Mouse (Mus musculus): ENCODE results near the gene Defb30. TPM values are rescaled to one million over a fixed set of nuclear protein-coding genes. Genes with fewer than 3 reads are reported as not detected.

Gene Defb30
- polyA plus RNA-seq (2015; fragmentation: Nextera tagmentation; extraction: Ambion mirVana), result not detected in 2 replicates

- H3K4me2 ChIP-seq (replicated peaks; ENCODE audit: low read depth), result no peak within 1 kb of the TSS
- H3K4me3 ChIP-seq (ENCODE audit: low read depth, low read length), result no peak within 1 kb of the TSS
- no peaks in the 10 kb centered on the region for H3K27me3 ChIP-seq (ENCODE audit: control insufficient read depth, insufficient read depth, low read length)
- H3K9me3 ChIP-seq (ENCODE audit: control insufficient read depth, low read length), result no peaks in the 10 kb centered on the region
- no peaks in the 10 kb centered on the region for H3K4me1 ChIP-seq (replicated peaks; ENCODE audit: control insufficient read depth, insufficient read depth)
- no peak within 1 kb of the TSS for H3K27ac ChIP-seq (replicated peaks)
- WGBS, result 76% methylated on average over 10 of the region's 14 CpGs
- no peak for DNase-seq (ENCODE audit: low spot score)
- TF ChIP-seq CTCF (IDR thresholded peaks at IDR 0.05; ENCODE audit: low read depth) (no peak), EP300 (optimal IDR thresholded peaks at IDR 0.05) (no peak)
- H3K9ac ChIP-seq (ENCODE audit: low read length), result no peak within 1 kb of the TSS
- H3K36me3 ChIP-seq (ENCODE audit: control insufficient read depth, insufficient read depth, low read length), result no peaks in the 10 kb centered on the region
- no peak for ATAC-seq (ENCODE audit: low FRiP score, low TSS enrichment)
These were observed at the start of gene Defb30 for GRCm38 (mm10) chr14:63049910-63050370. TSS of gene Defb30 (minus strand) at chr14:63049960.

- WGBS, result 32% methylated on average over 15 of the region's 15 CpGs
- no peak overlapping the region for H3K4me3 ChIP-seq (ENCODE audit: low read depth, low read length)
- no peaks in the 10 kb centered on the region for H3K4me1 ChIP-seq (replicated peaks; ENCODE audit: control insufficient read depth, insufficient read depth)
- H3K4me2 ChIP-seq (replicated peaks; ENCODE audit: low read depth), result no peak overlapping the region
- DNase-seq (ENCODE audit: low spot score) (peak; percentile 29), ATAC-seq (ENCODE audit: low FRiP score, low TSS enrichment) (peak; percentile 33; the same call in 1 of the 2 replicates)
- no peak overlapping the region for H3K9ac ChIP-seq (ENCODE audit: low read length)
- no peaks in the 10 kb centered on the region for H3K9me3 ChIP-seq (ENCODE audit: control insufficient read depth, low read length)
- no peak overlapping the region for H3K27ac ChIP-seq (replicated peaks)
- H3K36me3 ChIP-seq (ENCODE audit: control insufficient read depth, insufficient read depth, low read length), result no peaks in the 10 kb centered on the region
- H3K27me3 ChIP-seq (ENCODE audit: control insufficient read depth, insufficient read depth, low read length), result no peaks in the 10 kb centered on the region
- TF ChIP-seq EP300 (optimal IDR thresholded peaks at IDR 0.05) (no peak), CTCF (IDR thresholded peaks at IDR 0.05; ENCODE audit: low read depth) (no peak)
These were observed 17.9 kb upstream of the Defb30 start for GRCm38 (mm10) chr14:63067708-63068107.

- H3K4me1 ChIP-seq (replicated peaks; ENCODE audit: control insufficient read depth, insufficient read depth), result no peaks in the 10 kb centered on the region
- WGBS, result 29% methylated on average over 16 of the region's 16 CpGs
- no peaks in the 10 kb centered on the region for H3K36me3 ChIP-seq (ENCODE audit: control insufficient read depth, insufficient read depth, low read length)
- H3K9ac ChIP-seq (ENCODE audit: low read length), result no peak overlapping the region
- TF ChIP-seq EP300 (optimal IDR thresholded peaks at IDR 0.05) (no peak), CTCF (IDR thresholded peaks at IDR 0.05; ENCODE audit: low read depth) (peak; percentile 95)
- H3K27ac ChIP-seq (replicated peaks), result no peak overlapping the region
- ATAC-seq (ENCODE audit: low FRiP score, low TSS enrichment) (no peak), DNase-seq (ENCODE audit: low spot score) (peak; percentile 83)
- no peak overlapping the region for H3K4me3 ChIP-seq (ENCODE audit: low read depth, low read length)
- H3K4me2 ChIP-seq (replicated peaks; ENCODE audit: low read depth), result no peak overlapping the region
- H3K27me3 ChIP-seq (ENCODE audit: control insufficient read depth, insufficient read depth, low read length), result no peaks in the 10 kb centered on the region
- H3K9me3 ChIP-seq (ENCODE audit: control insufficient read depth, low read length), result no peaks in the 10 kb centered on the region
These were observed 17.0 kb upstream of the Defb30 start for GRCm38 (mm10) chr14:63066630-63067310.

DNA sequence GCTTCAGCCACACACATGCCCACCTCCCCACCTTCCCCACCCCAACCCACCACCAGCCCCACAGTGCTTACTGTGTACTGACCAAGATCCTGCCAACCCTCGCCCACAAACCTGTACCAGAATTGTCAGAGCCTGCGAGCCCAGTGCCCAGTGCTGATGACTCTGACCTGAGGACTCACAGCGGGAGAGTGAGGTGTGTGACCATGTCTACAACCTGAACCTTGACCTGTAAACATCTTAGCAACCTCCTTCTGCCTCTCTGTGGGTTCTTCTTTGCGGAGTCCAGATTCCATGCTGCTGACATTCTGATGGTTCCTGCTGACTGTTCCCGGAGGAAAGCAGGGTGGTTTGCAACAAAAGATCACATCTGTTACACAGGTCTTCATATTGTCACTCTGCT, 15.6 kb upstream of the Defb30 start:
- Histone ChIP-seq H3K4me1 (replicated peaks; ENCODE audit: control insufficient read depth, insufficient read depth) (no peaks in the 10 kb centered on the region), H3K9ac (ENCODE audit: low read length) (no peak overlapping the region), H3K4me2 (replicated peaks; ENCODE audit: low read depth) (no peak overlapping the region), H3K27ac (replicated peaks) (no peak overlapping the region), H3K27me3 (ENCODE audit: control insufficient read depth, insufficient read depth, low read length) (no peaks in the 10 kb centered on the region), H3K36me3 (ENCODE audit: control insufficient read depth, insufficient read depth, low read length) (no peaks in the 10 kb centered on the region), H3K9me3 (ENCODE audit: control insufficient read depth, low read length) (no peaks in the 10 kb centered on the region), H3K4me3 (ENCODE audit: low read depth, low read length) (no peak overlapping the region)
- no peak for DNase-seq (ENCODE audit: low spot score)
- 68% methylated on average over 5 of the region's 5 CpGs for whole genome bisulfite sequencing
- TF ChIP-seq EP300 (optimal IDR thresholded peaks at IDR 0.05) (no peak), CTCF (IDR thresholded peaks at IDR 0.05; ENCODE audit: low read depth) (no peak)
- 0 out of 2 replicates have a peak, but pooled peaks have one; percentile 28 for ATAC-seq (ENCODE audit: low FRiP score, low TSS enrichment)

DNA sequence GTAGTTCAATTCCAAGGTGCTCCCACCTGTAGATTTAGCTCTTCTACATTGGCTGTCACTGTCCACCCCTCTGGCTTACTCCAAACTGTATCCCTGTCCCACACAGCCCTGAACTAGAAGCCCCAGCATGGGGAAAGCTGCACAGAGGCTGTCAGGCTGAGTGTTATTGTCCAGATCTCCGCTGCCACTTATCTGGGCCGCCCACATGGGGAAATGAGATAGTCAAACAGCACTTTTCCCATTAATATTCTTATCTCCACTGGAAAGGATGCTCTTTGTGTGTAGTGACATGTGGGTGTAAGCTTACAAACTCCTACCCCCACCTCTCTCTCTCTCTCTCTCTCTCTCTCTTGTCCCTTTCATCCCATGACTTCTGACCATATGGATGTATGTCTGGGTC, 12.4 kb upstream of the Defb30 start:
- Histone ChIP-seq H3K27ac (replicated peaks) (no peak overlapping the region), H3K9me3 (ENCODE audit: control insufficient read depth, low read length) (no peaks in the 10 kb centered on the region), H3K9ac (ENCODE audit: low read length) (no peak overlapping the region), H3K4me1 (replicated peaks; ENCODE audit: control insufficient read depth, insufficient read depth) (no peaks in the 10 kb centered on the region), H3K27me3 (ENCODE audit: control insufficient read depth, insufficient read depth, low read length) (no peaks in the 10 kb centered on the region), H3K4me3 (ENCODE audit: low read depth, low read length) (no peak overlapping the region), H3K4me2 (replicated peaks; ENCODE audit: low read depth) (no peak overlapping the region), H3K36me3 (ENCODE audit: control insufficient read depth, insufficient read depth, low read length) (no peaks in the 10 kb centered on the region)
- 56% methylated on average over 2 of the region's 2 CpGs for WGBS
- TF ChIP-seq EP300 (optimal IDR thresholded peaks at IDR 0.05) (no peak), CTCF (IDR thresholded peaks at IDR 0.05; ENCODE audit: low read depth) (no peak)
- DNase-seq (ENCODE audit: low spot score) (no peak), ATAC-seq (ENCODE audit: low FRiP score, low TSS enrichment) (no peak)

DNA sequence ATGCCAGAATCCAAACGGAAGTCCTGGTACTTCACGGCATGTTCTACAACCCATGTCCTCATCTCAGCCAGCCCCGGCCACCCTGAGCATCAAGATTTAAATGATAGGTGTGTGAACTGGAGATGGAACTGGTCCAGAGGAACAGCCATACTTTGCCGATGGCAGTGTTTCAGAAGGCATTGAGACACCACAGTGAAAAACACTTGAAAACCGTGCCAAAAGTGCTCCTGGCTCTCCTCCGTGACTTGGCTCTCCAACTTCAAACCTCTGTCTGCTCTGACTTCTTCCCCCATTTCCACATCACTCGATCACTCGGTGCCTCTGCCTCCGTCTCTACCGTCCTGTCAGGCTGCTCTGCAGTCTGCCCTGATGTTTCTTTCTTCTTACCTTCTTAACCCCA, 10.6 kb upstream of the Defb30 start:
- WGBS, result 67% methylated on average over 10 of the region's 10 CpGs

More for the DNA sequence above, 10.6 kb upstream of the Defb30 start:
- ATAC-seq (ENCODE audit: low FRiP score, low TSS enrichment) (no peak), DNase-seq (ENCODE audit: low spot score) (no peak)
- Histone ChIP-seq H3K27me3 (ENCODE audit: control insufficient read depth, insufficient read depth, low read length) (no peaks in the 10 kb centered on the region), H3K4me1 (replicated peaks; ENCODE audit: control insufficient read depth, insufficient read depth) (no peaks in the 10 kb centered on the region), H3K4me3 (ENCODE audit: low read depth, low read length) (no peak overlapping the region), H3K36me3 (ENCODE audit: control insufficient read depth, insufficient read depth, low read length) (no peaks in the 10 kb centered on the region), H3K9ac (ENCODE audit: low read length) (no peak overlapping the region), H3K4me2 (replicated peaks; ENCODE audit: low read depth) (no peak overlapping the region), H3K9me3 (ENCODE audit: control insufficient read depth, low read length) (no peaks in the 10 kb centered on the region), H3K27ac (replicated peaks) (no peak overlapping the region)
- TF ChIP-seq EP300 (optimal IDR thresholded peaks at IDR 0.05), result no peak

All from stomach, postnatal 0 days (tissue).